Mouse (Mus musculus) MEL (cell line): ENCODE measurements around the gene Dnph1. TPM values are rescaled to one million over a fixed set of nuclear protein-coding genes. Genes with fewer than 3 reads are reported as not detected.

Experiments
- DNase-seq: peaks from one replicate; pipeline ENCODE4 v3.0.0; 2011; ENCODE audit warnings: low read depth, low spot score
- H3K27ac ChIP-seq: 2 replicates; pipeline ENCODE4 v1.5.1; 2012; ENCODE audit warnings: low read depth, mild to moderate bottlenecking, control low read depth, low read length, moderate library complexity; ENCODE audit not compliant: control insufficient read depth
- H3K27me3 ChIP-seq, 2 experiments: fragments of 150-350 bp in 1 of 2; sonication (generic) in 1 of 2; 2 replicates each; pipeline ENCODE4 v1.6.1; 2012; ENCODE audit warnings: low read length in 2 of 2, mild to moderate bottlenecking in 2 of 2, improper control_type of control experiment in 1 of 2, moderate library complexity in 1 of 2; ENCODE audit not compliant: insufficient read depth in 2 of 2, control insufficient read depth in 1 of 2
- H3K36me3 ChIP-seq, 2 experiments: 2 replicates each; pipeline ENCODE4 v1.6.1; 2012 to 2014; ENCODE audit warnings: low read length in 2 of 2, improper control_type of control experiment in 1 of 2, inconsistent platforms in 1 of 2, mild to moderate bottlenecking in 1 of 2; ENCODE audit not compliant: insufficient read depth in 2 of 2, control insufficient read depth in 1 of 2
- H3K4me1 ChIP-seq, 2 experiments: fragments of 150-350 bp in 1 of 2; sonication (generic) in 1 of 2; 2 replicates each; pipeline ENCODE4 v1.6.1; 2012; ENCODE audit warnings: low read length in 2 of 2, improper control_type of control experiment in 1 of 2, mild to moderate bottlenecking in 1 of 2; ENCODE audit not compliant: insufficient read depth in 2 of 2, control insufficient read depth in 1 of 2
- H3K4me3 ChIP-seq, 2 experiments: fragments of 150-350 bp in 1 of 2; sonication (generic) in 1 of 2; 2 replicates each; pipeline ENCODE4 v1.5.1; 2012; ENCODE audit warnings: low read depth in 2 of 2, low read length in 2 of 2, mild to moderate bottlenecking in 2 of 2, moderate library complexity in 2 of 2, control low read depth in 1 of 2, improper control_type of control experiment in 1 of 2; ENCODE audit not compliant: control insufficient read depth in 1 of 2, insufficient read depth in 1 of 2
- H3K79me2 ChIP-seq: 2 replicates; pipeline ENCODE4 v1.6.1; 2012; ENCODE audit warnings: mild to moderate bottlenecking, low read length, moderate library complexity; ENCODE audit not compliant: control insufficient read depth, poor library complexity, insufficient read depth
- H3K9ac ChIP-seq: 2 replicates; pipeline ENCODE4 v1.6.1; 2012; ENCODE audit warnings: low read depth, mild to moderate bottlenecking, control low read depth, low read length, moderate library complexity; ENCODE audit not compliant: control insufficient read depth, poor library complexity, severe bottlenecking
- H3K9me3 ChIP-seq: fragments of 150-350 bp; sonication (generic); replicated peaks from 2 replicates; pipeline ENCODE4 v1.6.1; 2012; ENCODE audit warnings: mild to moderate bottlenecking, low read length, improper control_type of control experiment, moderate library complexity; ENCODE audit not compliant: insufficient read depth
- CHD1 ChIP-seq: IDR thresholded peaks from 2 replicates; pipeline ENCODE4 v1.6.1; 2012; ENCODE audit warnings: low read depth, mild to moderate bottlenecking, inconsistent platforms, low read length, improper control_type of control experiment
- CHD2 ChIP-seq: IDR thresholded peaks from 2 replicates; pipeline ENCODE4 v1.6.1; 2011; ENCODE audit warnings: low read length, improper control_type of control experiment
- CTCF ChIP-seq, 3 experiments: IDR thresholded peaks in 2 of 3; conservative IDR thresholded peaks in 1 of 3; 2 replicates each; pipeline ENCODE4 v1.5.1; 2011 to 2012; ENCODE audit warnings: low read length in 3 of 3, low read depth in 2 of 3, mild to moderate bottlenecking in 2 of 3, improper control_type of control experiment in 1 of 3, inconsistent platforms in 1 of 3, mixed read lengths in 1 of 3, moderate library complexity in 1 of 3; ENCODE audit not compliant: control insufficient read depth in 1 of 3, insufficient read depth in 1 of 3, poor library complexity in 1 of 3, severe bottlenecking in 1 of 3
- E2F4 ChIP-seq: IDR thresholded peaks from 2 replicates; pipeline ENCODE4 v1.6.1; 2011; ENCODE audit warnings: low read depth, low read length, improper control_type of control experiment, borderline replicate concordance
- ELF1 ChIP-seq: IDR thresholded peaks from 2 replicates; pipeline ENCODE4 v1.6.1; 2014; ENCODE audit warnings: low read depth, mild to moderate bottlenecking, inconsistent platforms, low read length, improper control_type of control experiment, moderate library complexity
- GABPA ChIP-seq: IDR thresholded peaks from 2 replicates; pipeline ENCODE4 v1.6.1; 2012; ENCODE audit warnings: low read depth, mild to moderate bottlenecking, inconsistent platforms, low read length, improper control_type of control experiment, moderate library complexity
- GATA1 ChIP-seq: IDR thresholded peaks from 2 replicates; pipeline ENCODE4 v1.6.1; 2011; ENCODE audit warnings: low read depth, low read length, improper control_type of control experiment
- MAFK ChIP-seq: IDR thresholded peaks from 2 replicates; pipeline ENCODE4 v1.6.1; 2011; ENCODE audit warnings: low read depth, mild to moderate bottlenecking, low read length, improper control_type of control experiment, borderline replicate concordance
- MYB ChIP-seq: IDR thresholded peaks from 2 replicates; pipeline ENCODE4 v1.6.1; 2011; ENCODE audit warnings: mild to moderate bottlenecking, low read depth, low read length, improper control_type of control experiment
- MYC ChIP-seq: IDR thresholded peaks from 2 replicates; pipeline ENCODE4 v1.6.1; 2011; ENCODE audit warnings: low read depth, mild to moderate bottlenecking, low read length, improper control_type of control experiment, moderate library complexity
- NELFE ChIP-seq: IDR thresholded peaks from 2 replicates; pipeline ENCODE4 v1.6.1; 2011; ENCODE audit warnings: low read depth, low read length, improper control_type of control experiment
- SIN3A ChIP-seq: IDR thresholded peaks from 2 replicates; pipeline ENCODE4 v1.6.1; 2012; ENCODE audit warnings: low read length, improper control_type of control experiment, inconsistent platforms
- UBTF ChIP-seq: IDR thresholded peaks from 2 replicates; pipeline ENCODE4 v1.6.1; 2012; ENCODE audit warnings: low read depth, mild to moderate bottlenecking, inconsistent platforms, low read length, improper control_type of control experiment, moderate library complexity, borderline replicate concordance; ENCODE audit not compliant: insufficient read depth
- USF2 ChIP-seq, 2 experiments: IDR thresholded peaks; 2 replicates each; pipeline ENCODE4 v1.6.1; 2011 to 2012; ENCODE audit warnings: improper control_type of control experiment in 2 of 2, low read length in 2 of 2, borderline replicate concordance in 1 of 2, inconsistent platforms in 1 of 2, low read depth in 1 of 2, mild to moderate bottlenecking in 1 of 2; ENCODE audit not compliant: insufficient read depth in 1 of 2
- ZC3H11A ChIP-seq: IDR thresholded peaks from 2 replicates; pipeline ENCODE4 v1.6.1; 2012; ENCODE audit warnings: low read depth, mild to moderate bottlenecking, inconsistent platforms, low read length, improper control_type of control experiment
- ZKSCAN1 ChIP-seq: IDR thresholded peaks from 2 replicates; pipeline ENCODE4 v1.6.1; 2012; ENCODE audit warnings: low read depth, mild to moderate bottlenecking, inconsistent platforms, low read length, improper control_type of control experiment, moderate library complexity
- ZMIZ1 ChIP-seq: IDR thresholded peaks from 2 replicates; pipeline ENCODE4 v1.6.1; 2012; ENCODE audit warnings: low read depth, mild to moderate bottlenecking, inconsistent platforms, low read length, improper control_type of control experiment, moderate library complexity
- ZNF384 ChIP-seq: IDR thresholded peaks from 2 replicates; pipeline ENCODE4 v1.6.1; 2012; ENCODE audit warnings: low read depth, mild to moderate bottlenecking, inconsistent platforms, low read length, improper control_type of control experiment
- polyA plus RNA-seq, 2 experiments: library from polyadenylated mRNA; stranded (reverse) in 1 of 2; unstranded in 1 of 2; fragments of >175 nt in 1 of 2; fragments of >200 nt in 1 of 2; gene quantifications; 2 replicates each; pipeline versions ENCODE4 v1.2.1 to v1.2.4; 2012; ENCODE audit warnings: low replicate concordance in 2 of 2, low read depth in 1 of 2; ENCODE audit not compliant: insufficient read length in 2 of 2, insufficient read depth in 1 of 2, missing spikeins in 1 of 2
- total RNA-seq: library from RNA; depleted of rRNA; stranded (reverse); fragments of 300-350 nt; gene quantifications from 2 replicates; pipeline ENCODE4 v1.2.3, GENCODE M21; 2012

The Dnph1 gene
- total and polyA plus RNA-seq, 3 experiments: 40.8 to 86.5 TPM; not detected in 1

DNA sequence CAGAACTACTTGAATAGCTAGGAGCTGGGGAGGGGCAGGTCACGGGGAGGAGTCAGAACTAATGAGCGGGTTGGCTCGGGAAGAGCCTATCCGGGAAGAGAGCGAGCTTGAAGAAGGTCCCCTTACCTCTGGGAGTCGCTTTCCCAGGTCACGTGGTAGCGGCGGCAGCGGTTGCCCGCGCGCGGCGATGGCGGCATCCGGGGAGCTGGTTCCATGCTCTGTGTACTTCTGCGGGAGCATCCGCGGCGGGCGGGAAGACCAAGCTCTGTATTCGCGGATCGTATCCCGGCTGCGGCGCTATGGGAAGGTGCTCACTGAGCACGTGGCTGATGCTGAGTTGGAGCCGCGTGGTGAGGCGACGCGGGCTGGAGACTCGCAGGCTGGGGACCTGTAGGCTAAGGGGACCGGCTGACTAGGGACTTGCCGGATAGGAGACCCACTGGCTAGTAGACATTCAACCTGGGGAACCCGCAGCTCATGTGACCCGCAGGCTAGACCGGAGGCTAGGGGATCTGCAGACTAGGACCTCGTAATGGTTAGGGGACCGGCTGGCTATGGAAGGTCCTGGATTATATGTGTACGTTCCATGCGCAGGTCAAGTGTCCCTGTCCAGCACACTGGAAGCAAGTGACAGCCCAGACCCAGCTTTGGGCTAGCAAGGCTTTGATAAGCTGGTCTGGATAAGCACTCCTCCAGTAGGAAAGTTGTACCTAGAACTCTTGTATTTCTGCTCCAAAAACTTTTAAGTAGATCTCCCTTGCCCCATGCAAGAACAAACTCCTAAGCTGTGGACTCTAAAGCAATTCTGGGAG is at the start of gene Dnph1 (continued):
- no peak for TF ChIP-seq CTCF (IDR thresholded peaks at IDR 0.05 in 2 of 3, conservative IDR thresholded peaks at IDR 0.05 in 1 of 3; ENCODE audit: control insufficient read depth in 1 of 3, insufficient read depth in 1 of 3, low read depth in 2 of 3, low read length in 3 of 3, poor library complexity in 1 of 3, severe bottlenecking in 1 of 3)
- TF ChIP-seq SIN3A: peak; percentile 69
- no peak for TF ChIP-seq CHD1
- TF ChIP-seq MYB: no peak
- TF ChIP-seq MYC: peak; percentile 92; the same call in 1 of the 2 replicates
- TF ChIP-seq, all 39 proteins: peak for 19

GRCm38 (mm10) chr17:46452683-46453082 is 43.8 kb upstream of the Dnph1 start:
- no peaks in the 10 kb centered on the region for H3K79me2 ChIP-seq
- TF ChIP-seq UBTF (no peak), MAFK (no peak), ZMIZ1 (no peak), USF2 (IDR thresholded peaks at IDR 0.05; ENCODE audit: borderline replicate concordance in 1 of 2, insufficient read depth in 1 of 2, low read depth in 1 of 2, low read length in 2 of 2) (no peak), ZKSCAN1 (no peak), ZNF384 (no peak), GABPA (no peak), CHD2 (no peak), E2F4 (no peak), ELF1 (no peak), NELFE (no peak), ZC3H11A (no peak), GATA1 (no peak)
- no peak for DNase-seq
- no peaks in the 10 kb centered on the region for H3K36me3 ChIP-seq
- H3K9me3 ChIP-seq: no peaks in the 10 kb centered on the region
- no peak overlapping the region for H3K9ac ChIP-seq
- peaks cover 0 to 3% of the 10 kb centered on the region in 2 experiments; a peak in 1 of 4 replicates for H3K27me3 ChIP-seq
- no peak overlapping the region for H3K4me3 ChIP-seq
- H3K27ac ChIP-seq: no peak overlapping the region
- H3K4me1 ChIP-seq: no peaks in the 10 kb centered on the region
